Mouse (Mus musculus) forebrain, embryonic 11.5 days (tissue): ENCODE results near the gene Lactb. TPM values are rescaled to one million over a fixed set of nuclear protein-coding genes. Genes with fewer than 3 reads are reported as not detected.

Source experiments
- ATAC-seq: fragments of 200-750 bp; cut with Nextera tagmentation; replicated peaks from 2 replicates; pipeline ENCODE4 v1.8.0; 2017; ENCODE audit warnings: moderate TSS enrichment; ENCODE audit not compliant: low FRiP score
- DNase-seq: peaks from one replicate; pipeline ENCODE4 v3.0.0-alpha.2; 2017; ENCODE audit warnings: low spot score
- H3K27ac ChIP-seq: fragments of 300-500 bp; sonication (generic); 2 replicates; pipeline ENCODE4 v1.5.1; 2014; ENCODE audit warnings: low read depth, low read length
- H3K27me3 ChIP-seq: fragments of 300-500 bp; sonication (generic); 2 replicates; pipeline ENCODE4 v1.6.1; 2014; ENCODE audit warnings: mild to moderate bottlenecking, low read length, mixed read lengths; ENCODE audit not compliant: control insufficient read depth, insufficient read depth
- H3K36me3 ChIP-seq: fragments of 300-500 bp; sonication (generic); 2 replicates; pipeline ENCODE4 v1.6.1; 2014; ENCODE audit warnings: mild to moderate bottlenecking, low read length, moderate library complexity, mixed read lengths; ENCODE audit not compliant: control insufficient read depth, insufficient read depth
- H3K4me1 ChIP-seq: fragments of 300-500 bp; sonication (generic); replicated peaks from 2 replicates; pipeline ENCODE4 v1.6.1; 2014; ENCODE audit warnings: low read length, mixed read lengths; ENCODE audit not compliant: control insufficient read depth, insufficient read depth
- H3K4me2 ChIP-seq: fragments of 300-500 bp; sonication (generic); 2 replicates; pipeline ENCODE4 v1.6.1; 2014; ENCODE audit warnings: low read depth, mild to moderate bottlenecking, low read length, moderate library complexity, mixed read lengths; ENCODE audit not compliant: severe bottlenecking
- H3K4me3 ChIP-seq: fragments of 300-500 bp; sonication (generic); 2 replicates; pipeline ENCODE4 v1.5.1; 2014; ENCODE audit warnings: low read depth, low read length
- H3K9ac ChIP-seq: fragments of 300-500 bp; sonication (generic); 2 replicates; pipeline ENCODE4 v1.6.1; 2014; ENCODE audit warnings: low read length
- H3K9me3 ChIP-seq: fragments of 300-500 bp; sonication (generic); 2 replicates; pipeline ENCODE4 v1.6.1; 2016; ENCODE audit warnings: low read length, mixed read lengths; ENCODE audit not compliant: control insufficient read depth
- WGBS: fragments of 180-500 bp; shearing (Covaris S2); extraction: QIAGEN DNeasy Blood & Tissue Kit; methylation state at CpG from one replicate; pipeline ENCODE4 v1.1.7; 2014; 5-methylcytosine and 5-hydroxymethylcytosine counted together
- polyA plus RNA-seq: library from polyadenylated mRNA; unstranded; fragments of >200 nt; fragmentation: Nextera tagmentation; extraction: Ambion mirVana; gene quantifications from 2 replicates; pipeline ENCODE4 v1.2.1, GENCODE M21; 2014

Gene Lactb
- polyA plus RNA-seq, 1 experiment from 2014 or later = 11.1 TPM

DNA sequence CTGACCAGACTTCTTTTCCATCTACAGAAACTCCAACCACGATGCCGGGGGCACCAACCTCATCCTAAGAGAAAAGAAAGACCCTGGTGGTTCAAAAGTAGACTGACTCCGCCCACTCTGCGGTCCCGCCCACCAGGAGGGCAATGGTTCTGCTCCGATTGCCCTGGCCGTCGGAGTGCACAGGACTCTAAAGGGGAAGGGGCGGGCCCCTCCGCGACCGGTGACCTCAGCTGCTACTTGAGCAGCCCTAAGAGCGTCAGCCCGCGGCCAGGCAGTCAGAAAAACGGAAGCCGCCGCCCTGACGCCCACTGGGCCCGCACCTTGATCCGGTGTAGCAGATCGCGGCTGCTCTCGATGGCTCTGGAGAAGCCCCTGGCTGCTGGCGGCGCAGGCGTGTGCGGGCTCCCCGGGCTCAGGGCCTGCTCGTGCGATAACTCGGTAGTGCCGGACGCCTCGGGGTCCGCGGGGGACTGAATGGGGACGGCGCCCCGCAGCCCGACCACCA lies 511 bp downstream of the Lactb start:
- H3K4me3 ChIP-seq = peak overlapping the region; percentile 59
- H3K4me2 ChIP-seq = peak overlapping the region; percentile 51
- peak; percentile 89 for ATAC-seq
- no peaks in the 10 kb centered on the region for H3K9me3 ChIP-seq
- peak overlapping the region; percentile 41 for H3K9ac ChIP-seq
- peak; percentile 89 for DNase-seq
- H3K27ac ChIP-seq = peak overlapping the region; percentile 44
- WGBS = under 1% methylated on average over 41 of the region's 41 CpGs
- H3K27me3 ChIP-seq = no peaks in the 10 kb centered on the region
- no peaks in the 10 kb centered on the region for H3K4me1 ChIP-seq
- H3K36me3 ChIP-seq = no peaks in the 10 kb centered on the region

DNA sequence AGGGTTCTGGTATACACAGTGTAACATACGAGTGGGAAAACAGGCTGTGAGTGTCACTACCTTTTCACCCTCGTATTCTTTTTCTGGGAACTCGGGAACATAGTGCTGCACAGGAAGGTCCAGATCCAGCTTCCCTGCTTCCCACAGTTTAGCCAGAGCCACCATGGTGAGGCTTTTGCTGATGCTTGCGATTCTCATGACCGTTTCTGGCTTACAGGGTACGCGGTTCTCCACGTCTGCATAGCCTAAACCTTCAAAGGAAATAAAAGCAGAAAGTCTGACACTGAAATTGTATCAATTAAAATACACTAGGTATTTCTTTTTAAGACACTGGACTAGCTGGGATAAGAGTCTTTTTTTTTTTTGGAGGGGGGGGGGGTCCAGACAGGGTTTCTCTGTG lies 4.2 kb downstream of the Lactb start:
- H3K36me3 ChIP-seq = no peaks in the 10 kb centered on the region
- WGBS = 89% methylated on average over 8 of the region's 8 CpGs
- DNase-seq = no peak
- no peaks in the 10 kb centered on the region for H3K27me3 ChIP-seq
- no peaks in the 10 kb centered on the region for H3K4me1 ChIP-seq
- no peak overlapping the region for H3K9ac ChIP-seq
- no peak for ATAC-seq
- H3K27ac ChIP-seq = no peak overlapping the region
- no peak overlapping the region for H3K4me3 ChIP-seq
- H3K4me2 ChIP-seq = no peak overlapping the region
- no peaks in the 10 kb centered on the region for H3K9me3 ChIP-seq

DNA sequence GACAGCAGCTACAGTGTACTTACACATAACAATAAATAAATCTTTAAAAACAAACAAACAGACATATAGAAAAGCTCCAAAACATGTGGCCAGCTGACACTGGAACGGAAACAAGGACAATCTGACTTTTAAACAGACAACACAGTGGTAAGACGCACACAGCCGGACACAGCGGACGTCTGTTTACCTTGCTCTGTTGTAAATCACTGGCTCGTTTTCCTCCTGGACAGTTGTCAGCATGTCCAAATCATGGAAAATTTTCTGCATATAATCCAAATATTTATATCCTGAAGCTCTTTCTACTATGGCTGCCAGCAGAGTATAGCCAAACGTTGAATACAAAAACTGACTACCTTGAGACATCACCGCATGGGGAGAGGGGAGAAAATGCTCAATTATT lies 7.8 kb downstream of the Lactb start:
- no peak for ATAC-seq

DNA sequence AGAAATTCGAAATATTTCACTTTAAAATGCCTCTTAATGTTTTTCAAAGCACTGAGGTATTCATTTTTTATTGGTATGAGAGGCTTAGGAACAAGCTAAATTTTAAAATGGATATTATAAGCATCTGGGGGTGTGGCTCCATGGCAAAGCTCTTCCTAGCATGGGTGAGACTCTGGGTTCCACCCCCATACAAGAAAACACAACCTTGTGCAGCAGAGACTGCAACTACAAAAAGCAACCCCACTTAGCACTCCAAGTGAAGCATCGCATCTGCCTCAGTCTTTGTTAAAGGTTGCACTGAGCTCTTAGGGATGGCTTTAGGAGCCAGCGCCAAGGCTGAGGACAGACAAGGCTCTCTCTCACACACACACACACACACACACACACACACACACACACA lies 13.8 kb downstream of the Lactb start:
- Histone ChIP-seq H3K4me3 (no peak overlapping the region), H3K36me3 (no peaks in the 10 kb centered on the region), H3K4me1 (no peaks in the 10 kb centered on the region), H3K9me3 (no peaks in the 10 kb centered on the region), H3K27ac (no peak overlapping the region), H3K4me2 (no peak overlapping the region), H3K27me3 (no peaks in the 10 kb centered on the region), H3K9ac (no peak overlapping the region)
- WGBS = 82% methylated on average over 3 of the region's 3 CpGs
- ATAC-seq (no peak), DNase-seq (no peak)

More for the DNA sequence above, 7.8 kb downstream of the Lactb start:
- H3K36me3 ChIP-seq = no peaks in the 10 kb centered on the region
- 92% methylated on average over 8 of the region's 8 CpGs for WGBS
- H3K27ac ChIP-seq = no peak overlapping the region
- H3K9me3 ChIP-seq = no peaks in the 10 kb centered on the region
- H3K9ac ChIP-seq = no peak overlapping the region
- no peaks in the 10 kb centered on the region for H3K4me1 ChIP-seq
- no peak overlapping the region for H3K4me3 ChIP-seq
- DNase-seq = no peak
- H3K27me3 ChIP-seq = no peaks in the 10 kb centered on the region
- no peak overlapping the region for H3K4me2 ChIP-seq

DNA sequence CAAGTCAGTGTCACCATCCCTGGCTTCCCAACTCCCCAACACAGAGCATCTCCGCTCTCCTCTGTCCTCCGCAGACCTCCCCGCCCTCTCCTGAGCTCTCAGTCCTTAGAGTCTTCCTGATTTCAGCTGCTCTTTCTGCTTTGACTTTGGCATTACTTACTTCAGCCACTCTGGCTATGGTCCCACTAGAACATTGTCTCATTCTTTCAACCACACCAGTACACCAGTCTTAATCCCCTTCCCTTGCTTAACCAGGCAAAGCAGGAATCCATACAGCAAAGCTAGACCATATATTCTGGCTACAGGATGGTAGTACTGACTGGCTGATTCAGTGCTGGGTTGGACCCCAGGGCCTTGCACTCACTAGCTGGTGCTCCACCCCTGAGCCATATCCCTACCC lies 17.8 kb downstream of the Lactb start:
- no peaks in the 10 kb centered on the region for H3K9me3 ChIP-seq
- H3K4me1 ChIP-seq = no peaks in the 10 kb centered on the region
- H3K36me3 ChIP-seq = no peaks in the 10 kb centered on the region
- H3K4me2 ChIP-seq = no peak overlapping the region
- 93% methylated on average over 3 of the region's 3 CpGs for WGBS
- H3K27ac ChIP-seq = no peak overlapping the region
- no peak for DNase-seq
- H3K9ac ChIP-seq = no peak overlapping the region
- H3K4me3 ChIP-seq = no peak overlapping the region
- no peaks in the 10 kb centered on the region for H3K27me3 ChIP-seq
- ATAC-seq = no peak

DNA sequence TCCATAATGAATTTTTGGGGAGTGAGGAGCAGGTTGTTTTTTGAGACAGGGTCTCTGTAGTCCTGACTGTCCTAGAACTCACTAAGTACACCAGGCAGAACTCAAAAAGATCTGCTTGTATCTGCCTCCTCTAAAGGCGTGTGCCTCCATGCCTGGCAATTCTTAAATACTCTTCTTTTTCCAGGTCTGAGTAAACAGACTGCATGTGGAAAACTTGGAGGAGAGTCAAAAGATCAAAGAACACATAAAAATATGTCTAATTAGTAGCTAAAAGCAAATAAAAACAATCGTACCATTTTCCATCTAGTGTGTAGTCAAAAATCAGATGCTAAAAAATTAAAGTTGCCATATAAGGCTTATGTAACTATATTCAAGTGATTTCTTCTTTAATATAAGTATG lies 22.4 kb downstream of the Lactb start:
- Histone ChIP-seq H3K4me3 (no peak overlapping the region), H3K4me2 (no peak overlapping the region), H3K27ac (no peak overlapping the region), H3K9me3 (no peaks in the 10 kb centered on the region), H3K27me3 (no peaks in the 10 kb centered on the region), H3K9ac (no peak overlapping the region), H3K36me3 (no peaks in the 10 kb centered on the region; the same call in 1 of the 2 replicates), H3K4me1 (no peaks in the 10 kb centered on the region)
- 83% methylated on average over 2 of the region's 2 CpGs for WGBS
- ATAC-seq (no peak), DNase-seq (no peak)

DNA sequence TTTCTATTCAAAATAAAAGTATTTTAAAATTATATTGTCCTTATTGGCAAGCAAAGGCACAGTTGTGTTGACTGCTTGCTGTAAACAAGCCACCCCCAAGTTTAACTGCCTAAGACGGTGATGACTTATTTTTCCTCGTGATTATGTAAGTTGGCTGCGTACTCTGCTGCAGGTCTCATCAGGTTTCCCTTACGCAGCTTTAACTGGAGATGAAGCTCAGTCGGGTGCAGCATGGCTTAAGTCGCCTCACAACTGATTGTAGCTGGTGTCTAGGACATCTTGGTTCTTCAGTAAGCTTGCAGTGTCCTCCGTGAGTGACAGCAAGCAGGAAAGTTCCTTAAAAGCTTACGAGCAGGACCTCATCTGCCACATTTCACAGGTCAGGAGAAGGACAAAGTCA lies 23.0 kb downstream of the Lactb start:
- Histone ChIP-seq H3K36me3 (no peaks in the 10 kb centered on the region; the same call in 1 of the 2 replicates), H3K4me3 (no peak overlapping the region), H3K4me2 (no peak overlapping the region), H3K9ac (no peak overlapping the region), H3K9me3 (no peaks in the 10 kb centered on the region), H3K27ac (no peak overlapping the region), H3K27me3 (no peaks in the 10 kb centered on the region), H3K4me1 (no peaks in the 10 kb centered on the region)
- DNase-seq (no peak), ATAC-seq (no peak)
- WGBS = 83% methylated on average over 8 of the region's 8 CpGs

DNA sequence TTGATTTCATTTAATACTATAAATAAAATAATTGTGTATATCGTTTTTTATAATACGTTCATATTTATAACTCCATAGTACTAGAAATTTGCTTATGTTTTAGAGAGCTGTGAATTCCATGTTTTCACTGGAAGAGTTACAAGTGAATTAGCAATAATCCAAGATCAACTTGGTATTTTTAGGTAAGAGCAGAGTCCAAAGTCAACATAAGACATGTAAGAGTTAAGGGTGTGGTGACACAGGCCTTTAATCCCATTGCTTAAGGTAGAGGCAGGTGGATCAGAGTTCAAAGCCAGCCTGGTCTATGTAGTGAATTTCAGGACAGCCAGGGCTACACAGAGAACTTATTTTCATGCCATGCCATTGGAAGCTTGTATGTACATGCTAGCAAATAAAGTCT lies 26.7 kb downstream of the Lactb start:
- 96% methylated on average over 2 of the region's 2 CpGs for WGBS

More for the DNA sequence above, 26.7 kb downstream of the Lactb start:
- Histone ChIP-seq H3K4me2 (no peak overlapping the region), H3K4me3 (no peak overlapping the region), H3K27ac (no peak overlapping the region), H3K4me1 (peaks cover 6% of the 10 kb centered on the region; the same call in 1 of the 2 replicates), H3K9me3 (no peaks in the 10 kb centered on the region), H3K9ac (no peak overlapping the region), H3K36me3 (no peaks in the 10 kb centered on the region; the same call in 1 of the 2 replicates), H3K27me3 (no peaks in the 10 kb centered on the region)
- DNase-seq (no peak), ATAC-seq (no peak)
